Mouse (Mus musculus) limb, embryonic 15.5 days (tissue): ENCODE results near the gene Fbxo46. TPM values are rescaled to one million over a fixed set of nuclear protein-coding genes. Genes with fewer than 3 reads are reported as not detected.
A peak's percentile ranks its signal among the peaks of the same experiment; 100 is the strongest.
"Not testable (repeated sequence)": the region's sequence is repeated elsewhere in the genome, so short reads cannot be mapped to it uniquely, and the experiment has no call there.

Source experiments
- ATAC-seq: fragments of 200-750 bp; cut with Nextera tagmentation; 2 replicates; pipeline ENCODE4 v1.8.0; 2017; ENCODE audit warnings: low read depth, moderate TSS enrichment; ENCODE audit not compliant: insufficient number of reproducible peaks, low FRiP score, low TSS enrichment
- H3K27ac ChIP-seq: fragments of 300-500 bp; sonication (generic); 2 replicates; pipeline ENCODE4 v1.5.1; 2015; ENCODE audit warnings: moderate library complexity, mild to moderate bottlenecking, inconsistent platforms
- H3K27me3 ChIP-seq: fragments of 300-500 bp; sonication (generic); 2 replicates; pipeline ENCODE4 v1.6.1; 2015; ENCODE audit warnings: inconsistent platforms
- H3K36me3 ChIP-seq: fragments of 300-500 bp; sonication (generic); 2 replicates; pipeline ENCODE4 v1.6.1; 2015; ENCODE audit warnings: inconsistent platforms
- H3K4me1 ChIP-seq: fragments of 300-500 bp; sonication (generic); 2 replicates; pipeline ENCODE4 v1.6.1; 2015; ENCODE audit warnings: inconsistent platforms
- H3K4me2 ChIP-seq: fragments of 300-500 bp; sonication (generic); 2 replicates; pipeline ENCODE4 v1.6.1; 2015; ENCODE audit warnings: mild to moderate bottlenecking, inconsistent platforms
- H3K4me3 ChIP-seq: fragments of 300-500 bp; sonication (generic); 2 replicates; pipeline ENCODE4 v1.5.1; 2015; ENCODE audit warnings: mild to moderate bottlenecking, inconsistent platforms
- H3K9ac ChIP-seq: fragments of 300-500 bp; sonication (generic); 2 replicates; pipeline ENCODE4 v1.6.1; 2015; ENCODE audit warnings: inconsistent platforms
- H3K9me3 ChIP-seq: fragments of 300-500 bp; sonication (generic); 2 replicates; pipeline ENCODE4 v1.6.1; 2016; ENCODE audit warnings: inconsistent platforms
- WGBS: fragments of 180-500 bp; shearing (Covaris S2); methylation state at CpG from one replicate; pipeline ENCODE4 v1.1.7; 2015; 5-methylcytosine and 5-hydroxymethylcytosine counted together
- polyA plus RNA-seq: library from polyadenylated mRNA; unstranded; fragments of >200 nt; fragmentation: Nextera tagmentation; extraction: Ambion mirVana; gene quantifications from 2 replicates; pipeline ENCODE4 v1.2.1, GENCODE M21; 2015

Fbxo46 gene
- polyA plus RNA-seq, 1 experiment from 2014 or later: 16.9 TPM

- Histone ChIP-seq H3K27me3 (no peaks in the 10 kb centered on the region), H3K4me2 (no peak overlapping the region), H3K9ac (no peak overlapping the region), H3K36me3 (peaks cover 59% of the 10 kb centered on the region), H3K9me3 (no peaks in the 10 kb centered on the region), H3K4me3 (no peak overlapping the region), H3K27ac (no peak overlapping the region), H3K4me1 (no peaks in the 10 kb centered on the region)
- ATAC-seq: no peak
- WGBS: 45% methylated on average over 5 of the region's 5 CpGs
Observed at GRCm38 (mm10) chr7:19137380-19137779, 17.7 kb downstream of the Fbxo46 start.

DNA sequence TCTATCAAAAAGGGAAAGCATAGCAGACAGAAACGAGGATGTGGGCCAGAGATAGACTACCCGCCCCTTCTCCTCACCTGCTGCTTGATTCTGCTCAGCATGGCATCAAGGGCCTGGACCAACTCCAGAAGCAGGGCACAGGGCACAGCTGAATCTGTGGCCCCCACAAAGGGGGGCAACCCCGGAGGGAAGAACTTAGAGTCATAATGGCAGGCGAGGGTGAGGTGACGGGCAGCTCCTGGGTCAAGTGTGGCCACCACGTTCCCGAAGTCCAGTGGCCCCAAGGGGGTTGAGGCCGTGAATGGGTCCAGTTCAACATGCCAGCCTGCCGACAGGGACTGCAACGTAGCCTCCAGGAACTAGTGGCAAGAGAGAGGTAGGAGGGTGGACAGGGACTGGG lies 27.1 kb downstream of the Fbxo46 start:
- no peak overlapping the region for H3K4me2 ChIP-seq
- peaks cover 18% of the 10 kb centered on the region for H3K36me3 ChIP-seq
- no peak overlapping the region for H3K9ac ChIP-seq
- no peak overlapping the region for H3K27ac ChIP-seq
- peaks cover 23% of the 10 kb centered on the region for H3K4me1 ChIP-seq
- 87% methylated on average over 10 of the region's 10 CpGs for WGBS
- H3K4me3 ChIP-seq: no peak overlapping the region
- H3K9me3 ChIP-seq: no peaks in the 10 kb centered on the region
- H3K27me3 ChIP-seq: no peaks in the 10 kb centered on the region
- no peak for ATAC-seq

DNA sequence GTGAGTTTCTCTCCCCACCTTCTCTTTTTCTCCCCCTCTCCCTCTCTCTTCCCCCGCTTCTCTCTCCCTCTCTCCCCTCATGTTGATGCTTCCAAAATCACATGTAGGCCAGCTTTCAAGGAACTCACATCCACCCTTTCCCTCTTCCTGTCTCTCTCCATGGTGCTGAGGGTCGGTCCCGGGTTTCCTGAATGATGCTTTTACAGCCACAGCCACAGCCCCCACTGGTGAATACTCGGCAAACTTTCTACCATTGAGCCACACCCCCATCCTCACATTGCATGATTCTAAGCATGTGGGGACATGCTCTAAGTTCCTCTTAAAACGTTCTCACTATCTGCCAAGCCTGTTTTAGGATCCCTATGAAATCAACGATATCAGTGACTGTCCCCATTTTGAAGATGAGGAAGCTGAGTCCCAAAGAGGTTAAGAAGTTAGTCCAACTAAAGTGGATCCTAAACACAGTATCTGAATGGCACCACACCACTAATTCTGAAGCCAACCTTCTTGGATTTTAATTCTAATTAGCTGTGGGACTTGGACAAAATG lies 27.9 kb downstream of the Fbxo46 start:
- peak overlapping the region; percentile 72 for H3K4me3 ChIP-seq
- 45% methylated on average over 6 of the region's 6 CpGs for WGBS
- no peak for ATAC-seq
- no peak overlapping the region for H3K4me2 ChIP-seq
- no peak overlapping the region for H3K27ac ChIP-seq
- H3K9ac ChIP-seq: no peak overlapping the region
- H3K4me1 ChIP-seq: peaks cover 23% of the 10 kb centered on the region
- H3K9me3 ChIP-seq: no peaks in the 10 kb centered on the region
- H3K27me3 ChIP-seq: no peaks in the 10 kb centered on the region
- H3K36me3 ChIP-seq: peaks cover 23% of the 10 kb centered on the region

DNA sequence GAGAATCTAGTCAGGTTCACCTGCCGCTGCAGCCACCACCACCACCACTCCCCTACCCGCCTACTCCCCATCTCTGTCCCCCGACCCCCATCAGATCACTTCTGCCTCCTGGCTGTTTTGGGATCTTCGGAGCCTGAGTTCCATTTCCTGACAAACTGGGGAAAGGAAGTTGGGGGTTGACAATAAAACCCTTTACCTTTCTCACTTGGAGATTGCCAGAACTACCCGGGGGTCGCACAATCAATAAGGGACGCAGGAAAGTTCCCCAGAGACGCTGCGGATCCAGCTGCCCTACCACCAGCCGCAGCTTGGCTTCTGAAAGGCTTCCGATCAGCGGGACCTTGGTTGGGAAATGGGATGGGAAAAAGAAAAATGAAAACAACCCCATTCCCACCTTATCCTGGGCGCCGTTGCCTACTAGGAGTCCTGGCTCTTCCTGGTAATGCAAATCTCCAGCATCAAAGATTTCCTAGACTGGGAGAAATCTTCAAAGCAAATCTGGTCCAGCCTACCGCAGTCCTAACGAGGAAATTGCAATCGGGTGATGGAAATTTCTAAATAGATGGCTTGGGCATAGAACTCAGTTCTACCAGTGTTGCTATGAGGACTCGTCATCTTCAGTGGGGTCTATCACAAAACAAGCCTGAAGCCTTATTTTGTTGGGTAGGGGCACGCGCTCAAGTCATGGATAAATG lies 28.7 kb downstream of the Fbxo46 start:
- Histone ChIP-seq H3K9me3 (no peaks in the 10 kb centered on the region), H3K27ac (peak overlapping the region; percentile 82), H3K4me1 (peaks cover 23% of the 10 kb centered on the region), H3K36me3 (peaks cover 28% of the 10 kb centered on the region), H3K4me3 (peak overlapping the region; percentile 72), H3K27me3 (no peaks in the 10 kb centered on the region), H3K4me2 (peak overlapping the region; percentile 81), H3K9ac (peak overlapping the region; percentile 55)
- no peak for ATAC-seq
- WGBS: 7% methylated on average over 20 of the region's 20 CpGs

DNA sequence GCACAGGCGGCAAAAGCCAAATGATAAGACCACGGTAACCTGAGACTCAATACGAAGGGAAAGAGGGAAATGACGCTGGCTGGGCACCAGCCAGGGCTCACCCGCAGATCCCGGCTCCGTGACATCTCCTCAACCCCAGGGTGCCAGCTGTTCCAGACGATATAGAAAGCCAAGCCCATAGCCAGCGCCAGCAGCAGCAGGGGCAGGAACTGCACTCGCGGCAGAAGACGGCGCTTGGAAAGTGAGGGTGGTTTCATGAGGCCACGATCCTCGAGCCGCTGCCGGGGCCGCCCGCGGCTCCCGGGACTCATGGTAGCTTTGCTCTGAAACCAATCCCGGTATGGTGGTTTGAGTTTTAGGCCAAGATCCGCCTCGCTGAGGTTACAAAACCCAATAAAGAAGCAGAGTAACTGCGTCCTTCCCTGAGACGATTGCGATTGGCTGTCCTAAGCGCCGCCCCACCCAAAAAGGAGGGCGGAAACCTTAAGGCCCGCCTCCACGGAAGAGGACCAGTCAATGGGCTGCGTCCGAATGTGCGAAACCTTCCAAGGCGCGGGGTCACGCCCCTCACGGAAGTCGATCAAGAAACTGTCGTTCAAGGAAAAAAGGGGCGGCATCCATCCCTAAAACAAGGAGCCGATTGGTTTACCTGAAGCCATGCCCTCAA lies 29.3 kb downstream of the Fbxo46 start, which contains the start of gene Qpctl:
Gene Qpctl (minus strand): TSS at position 417 of the 667 bp plus-strand sequence.
- Histone ChIP-seq H3K9ac (peak within 1 kb of the TSS; percentile 78), H3K4me3 (peak within 1 kb of the TSS; percentile 72), H3K4me1 (peaks cover 23% of the 10 kb centered on the region), H3K9me3 (no peaks in the 10 kb centered on the region), H3K4me2 (peak within 1 kb of the TSS; percentile 81), H3K27me3 (no peaks in the 10 kb centered on the region), H3K36me3 (peaks cover 35% of the 10 kb centered on the region), H3K27ac (peak within 1 kb of the TSS; percentile 82)
- peak; percentile 97 for ATAC-seq
- under 1% methylated on average over 43 of the region's 43 CpGs for WGBS

DNA sequence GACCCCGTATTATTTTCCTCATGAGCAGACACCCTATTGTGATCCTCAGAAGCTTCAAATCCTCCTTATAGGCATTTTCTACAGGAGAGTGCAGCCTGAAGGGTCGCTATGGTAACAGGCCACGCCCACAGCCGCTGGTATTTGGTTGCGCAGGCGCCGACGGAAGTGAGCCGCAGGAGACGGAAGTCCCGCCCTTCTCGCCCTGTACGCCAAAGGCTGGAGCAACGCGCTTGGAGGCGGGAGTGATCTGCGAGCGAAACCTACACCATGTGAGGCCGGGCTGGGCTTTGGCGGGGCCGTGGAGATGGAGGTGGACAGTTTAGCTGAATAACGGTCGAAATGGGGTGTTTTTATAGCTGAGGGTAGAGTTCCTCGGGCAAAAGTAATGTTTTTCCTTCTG lies 30.0 kb downstream of the Fbxo46 start, which contains the start of gene Snrpd2:
Gene Snrpd2 (plus strand): TSS at position 97 of the 400 bp plus-strand sequence.
- Histone ChIP-seq H3K27me3 (no peaks in the 10 kb centered on the region), H3K9me3 (no peaks in the 10 kb centered on the region), H3K9ac (peak within 1 kb of the TSS; percentile 78), H3K36me3 (peaks cover 38% of the 10 kb centered on the region), H3K4me2 (peak within 1 kb of the TSS; percentile 81), H3K27ac (peak within 1 kb of the TSS; percentile 82), H3K4me3 (peak within 1 kb of the TSS; percentile 72), H3K4me1 (peaks cover 23% of the 10 kb centered on the region)
- peak; percentile 88 for ATAC-seq
- under 1% methylated on average over 24 of the region's 24 CpGs for WGBS

- WGBS: 87% methylated on average over 10 of the region's 10 CpGs
- H3K4me3 ChIP-seq: 0 out of 2 replicates have a peak overlapping the region, but pooled peaks have one; percentile 72
- not testable (repeated sequence) for H3K9me3 ChIP-seq, H3K9ac ChIP-seq, H3K27me3 ChIP-seq, H3K4me2 ChIP-seq, ATAC-seq, H3K27ac ChIP-seq
- peaks cover 31% of the 10 kb centered on the region for H3K4me1 ChIP-seq
- peaks cover 38% of the 10 kb centered on the region for H3K36me3 ChIP-seq
Observed at GRCm38 (mm10) chr7:19151121-19151520, 31.5 kb downstream of the Fbxo46 start.

DNA sequence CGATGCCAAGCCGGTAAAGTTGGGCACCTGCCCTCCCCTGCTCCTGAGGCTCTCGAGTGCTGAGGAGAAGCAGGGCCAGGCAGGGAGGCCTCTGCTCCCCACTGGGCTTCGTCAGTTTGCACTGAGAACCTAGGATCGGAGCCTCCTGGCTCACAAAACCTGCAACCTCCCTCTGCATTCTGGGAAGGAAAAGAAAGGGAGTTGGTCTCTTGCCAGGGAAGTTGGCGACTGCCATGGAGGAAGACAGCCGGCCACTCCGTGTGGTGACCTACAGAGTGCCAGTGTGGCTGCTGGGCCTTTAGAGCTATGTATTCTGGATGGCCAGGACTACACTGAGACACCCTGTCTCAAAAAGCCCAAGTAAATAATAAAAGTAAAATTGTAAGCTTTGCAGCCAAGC lies 35.1 kb downstream of the Fbxo46 start:
- Histone ChIP-seq H3K4me3 (no peak overlapping the region), H3K27ac (no peak overlapping the region), H3K9me3 (no peaks in the 10 kb centered on the region), H3K4me1 (peaks cover 36% of the 10 kb centered on the region), H3K9ac (no peak overlapping the region), H3K27me3 (peaks cover 12% of the 10 kb centered on the region), H3K36me3 (peaks cover 38% of the 10 kb centered on the region), H3K4me2 (no peak overlapping the region)
- ATAC-seq: no peak
- WGBS: 78% methylated on average over 8 of the region's 8 CpGs

DNA sequence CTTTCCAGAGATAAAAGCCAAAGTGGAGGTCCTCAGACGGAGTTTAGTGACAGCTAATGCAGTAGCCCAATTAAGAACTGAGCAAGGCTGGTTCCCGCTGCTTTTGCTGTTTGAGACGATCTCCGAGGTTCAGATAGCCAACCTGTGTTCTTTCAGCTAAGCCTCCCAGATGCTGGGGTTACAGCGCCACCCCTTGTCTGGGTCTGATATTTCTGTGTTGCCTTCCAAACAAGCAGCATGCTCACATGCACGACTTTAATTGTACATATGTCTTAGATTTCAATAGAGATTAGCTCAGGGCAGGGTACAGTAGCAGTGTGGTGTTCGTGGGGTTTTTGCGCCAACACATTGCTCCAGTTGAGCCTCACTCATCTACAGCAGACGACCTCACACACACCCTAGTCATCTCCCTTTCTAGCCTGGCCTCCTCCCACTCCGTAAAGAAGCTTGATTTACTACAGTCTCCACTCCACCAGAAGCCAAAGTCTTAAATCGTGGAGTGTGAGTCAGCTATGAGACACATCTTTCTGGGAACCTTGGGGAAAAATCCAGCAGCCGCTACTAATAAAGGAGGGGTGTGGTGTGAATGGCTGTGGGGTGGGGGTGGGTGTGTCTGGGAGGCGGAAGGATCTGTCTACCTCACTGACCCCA lies 36.3 kb downstream of the Fbxo46 start:
- 34% methylated on average over 13 of the region's 13 CpGs for WGBS
- Histone ChIP-seq H3K4me1 (peaks cover 36% of the 10 kb centered on the region), H3K9me3 (no peaks in the 10 kb centered on the region), H3K27me3 (peaks cover 22% of the 10 kb centered on the region), H3K4me2 (no peak overlapping the region), H3K4me3 (no peak overlapping the region), H3K36me3 (peaks cover 38% of the 10 kb centered on the region), H3K9ac (no peak overlapping the region), H3K27ac (no peak overlapping the region)
- ATAC-seq: no peak

DNA sequence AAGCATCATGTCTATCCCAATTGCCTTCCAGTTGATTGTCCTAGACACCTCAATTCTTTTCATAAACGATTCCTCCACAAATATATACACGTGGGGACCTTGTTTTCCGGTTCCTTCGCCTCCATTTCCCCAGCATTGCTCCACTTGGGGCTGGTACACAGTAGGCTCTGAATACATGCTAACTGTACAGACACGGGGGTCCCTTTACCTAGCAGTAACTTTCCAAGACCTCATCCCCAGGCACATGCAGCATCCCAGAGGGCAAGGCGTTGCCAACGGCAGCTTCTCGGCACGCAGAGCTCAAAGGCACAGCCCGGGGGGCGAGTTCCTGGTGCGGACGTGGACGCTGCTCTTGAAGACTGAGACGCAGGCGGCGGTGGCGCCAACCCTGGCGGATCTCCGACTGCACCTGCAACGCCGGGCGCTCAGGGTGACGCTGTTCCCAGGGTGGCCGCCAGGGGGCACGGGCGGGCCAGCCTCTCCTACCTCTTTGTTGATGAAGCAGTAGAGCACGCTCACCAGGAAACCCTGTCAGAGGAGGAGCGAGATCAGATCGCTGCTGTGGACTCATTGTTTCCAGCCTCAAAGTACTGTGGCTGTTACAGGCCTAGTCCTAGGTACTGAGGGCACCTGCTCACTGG lies 37.6 kb downstream of the Fbxo46 start:
- Histone ChIP-seq H3K27me3 (peaks cover 23% of the 10 kb centered on the region), H3K36me3 (peaks cover 25% of the 10 kb centered on the region), H3K27ac (no peak overlapping the region), H3K9me3 (no peaks in the 10 kb centered on the region), H3K4me1 (peaks cover 35% of the 10 kb centered on the region), H3K4me3 (no peak overlapping the region), H3K9ac (no peak overlapping the region), H3K4me2 (peak overlapping the region; percentile 31)
- ATAC-seq: no peak
- WGBS: 6% methylated on average over 30 of the region's 30 CpGs

DNA sequence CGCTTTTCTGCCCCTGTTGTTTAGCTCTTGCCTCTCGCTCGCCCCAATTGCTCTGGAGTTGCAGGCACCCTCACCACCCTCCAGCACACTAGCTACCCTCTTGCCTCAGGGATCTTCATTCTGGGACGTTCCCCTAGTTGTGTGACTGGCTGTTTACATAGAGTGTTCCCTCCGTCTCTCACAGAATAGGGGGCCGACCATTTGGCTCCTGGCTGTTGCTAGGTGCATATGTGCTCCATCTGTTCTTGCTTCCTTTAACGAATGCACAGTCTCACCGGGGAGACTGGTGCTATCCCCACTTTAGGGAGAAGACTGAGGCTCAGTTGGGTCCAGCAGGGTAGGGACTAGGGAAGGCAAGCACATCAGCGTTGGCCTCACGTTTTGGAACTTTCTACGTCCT lies 38.9 kb downstream of the Fbxo46 start:
- no peak overlapping the region for H3K4me2 ChIP-seq
- peaks cover 13% of the 10 kb centered on the region for H3K36me3 ChIP-seq
- no peaks in the 10 kb centered on the region for H3K9me3 ChIP-seq
- 55% methylated on average over 11 of the region's 11 CpGs for WGBS
- H3K4me1 ChIP-seq: peaks cover 37% of the 10 kb centered on the region
- peaks cover 30% of the 10 kb centered on the region for H3K27me3 ChIP-seq
- ATAC-seq: no peak
- H3K4me3 ChIP-seq: no peak overlapping the region
- H3K9ac ChIP-seq: no peak overlapping the region
- no peak overlapping the region for H3K27ac ChIP-seq
